Mouse (Mus musculus): ENCODE results near the gene Mphosph10.

Mphosph10 gene

GRCm38 (mm10) chr7:64351087-64351486, 41.0 kb downstream of the Mphosph10 start:
- no peak for DNase-seq (ENCODE audit: low spot score)

GRCm38 (mm10) chr7:64349147-64349861, 42.8 kb downstream of the Mphosph10 start:
- no peak for DNase-seq (ENCODE audit: low spot score)

GRCm38 (mm10) chr7:64347813-64348212, 44.3 kb downstream of the Mphosph10 start:
- no peak for DNase-seq (ENCODE audit: low spot score)

- no peak for DNase-seq (ENCODE audit: low spot score)
Measured at GRCm38 (mm10) chr7:64332686-64333085, 59.4 kb downstream of the Mphosph10 start.

- no peak for DNase-seq (ENCODE audit: low spot score)
Measured at GRCm38 (mm10) chr7:64331309-64331708, 60.8 kb downstream of the Mphosph10 start.

- DNase-seq (ENCODE audit: low spot score) = no peak
Measured at GRCm38 (mm10) chr7:64327486-64327885, 64.6 kb downstream of the Mphosph10 start.

- DNase-seq (ENCODE audit: low spot score) = peak; percentile 71
Measured at GRCm38 (mm10) chr7:64326892-64327291, 65.2 kb downstream of the Mphosph10 start.
